Mouse (Mus musculus) forebrain, postnatal 0 days (tissue): Measurements from ENCODE around the gene 9530003J23Rik. TPM values are rescaled to one million over a fixed set of nuclear protein-coding genes. Genes with fewer than 3 reads are reported as not detected.
A peak's percentile ranks its signal among the peaks of the same experiment; 100 is the strongest.
"Not testable (repeated sequence)": the region's sequence is repeated elsewhere in the genome, so short reads cannot be mapped to it uniquely, and the experiment has no call there.

ENCODE experiments used
- ATAC-seq: fragments of 200-750 bp; cut with Nextera tagmentation; 2 replicates; pipeline ENCODE4 v1.8.0; 2017; ENCODE audit warnings: mild to moderate bottlenecking, moderate library complexity
- DNase-seq: peaks from one replicate; pipeline ENCODE4 v3.0.0-alpha.2; 2015
- H3K27ac ChIP-seq: fragments of 300-500 bp; sonication (generic); 2 replicates; pipeline ENCODE4 v1.5.1; 2014; ENCODE audit warnings: low read depth, mild to moderate bottlenecking, antibody characterized with exemption, low read length, moderate library complexity, mixed read lengths
- H3K27me3 ChIP-seq: fragments of 300-500 bp; sonication (generic); 2 replicates; pipeline ENCODE4 v1.6.1; 2014; ENCODE audit warnings: mild to moderate bottlenecking, low read length, mixed read lengths; ENCODE audit not compliant: insufficient read depth
- H3K36me3 ChIP-seq: fragments of 300-500 bp; sonication (generic); 2 replicates; pipeline ENCODE4 v1.6.1; 2014; ENCODE audit warnings: mild to moderate bottlenecking, moderate library complexity; ENCODE audit not compliant: insufficient read depth
- H3K4me1 ChIP-seq: fragments of 300-500 bp; sonication (generic); 2 replicates; pipeline ENCODE4 v1.6.1; 2014; ENCODE audit warnings: antibody characterized with exemption; ENCODE audit not compliant: insufficient read depth
- H3K4me2 ChIP-seq: fragments of 300-500 bp; sonication (generic); 2 replicates; pipeline ENCODE4 v1.6.1; 2014; ENCODE audit warnings: low read depth, mild to moderate bottlenecking, moderate library complexity
- H3K4me3 ChIP-seq: fragments of 300-500 bp; sonication (generic); 2 replicates; pipeline ENCODE4 v1.5.1; 2014; ENCODE audit warnings: low read depth, low read length, mixed read lengths
- H3K9ac ChIP-seq: fragments of 300-500 bp; sonication (generic); 2 replicates; pipeline ENCODE4 v1.6.1; 2014; ENCODE audit warnings: mild to moderate bottlenecking
- H3K9me3 ChIP-seq: fragments of 300-500 bp; sonication (generic); 2 replicates; pipeline ENCODE4 v1.6.1; 2016; ENCODE audit warnings: low read length
- CTCF ChIP-seq: sonication (generic); IDR thresholded peaks from 2 replicates; pipeline ENCODE4 v1.5.1; 2016; ENCODE audit warnings: antibody characterized with exemption, control low read depth, low read depth
- WGBS: fragments of 180-500 bp; shearing (Covaris S2); extraction: QIAGEN DNeasy Blood & Tissue Kit; methylation state at CpG from one replicate; pipeline ENCODE4 v1.1.7; 2014; 5-methylcytosine and 5-hydroxymethylcytosine counted together
- polyA plus RNA-seq: library from polyadenylated mRNA; unstranded; fragments of >200 nt; fragmentation: Nextera tagmentation; extraction: Ambion mirVana; gene quantifications from 2 replicates; pipeline ENCODE4 v1.2.1, GENCODE M21; 2015
- total RNA-seq: library from RNA; depleted of rRNA; stranded (reverse); fragments of >200 nt; gene quantifications from 2 replicates; pipeline ENCODE4 v1.2.3, GENCODE M21; 2014

Gene 9530003J23Rik
- total and polyA plus RNA-seq, 2 experiments from 2014 or later = 0.13 TPM; not detected in 1

DNA sequence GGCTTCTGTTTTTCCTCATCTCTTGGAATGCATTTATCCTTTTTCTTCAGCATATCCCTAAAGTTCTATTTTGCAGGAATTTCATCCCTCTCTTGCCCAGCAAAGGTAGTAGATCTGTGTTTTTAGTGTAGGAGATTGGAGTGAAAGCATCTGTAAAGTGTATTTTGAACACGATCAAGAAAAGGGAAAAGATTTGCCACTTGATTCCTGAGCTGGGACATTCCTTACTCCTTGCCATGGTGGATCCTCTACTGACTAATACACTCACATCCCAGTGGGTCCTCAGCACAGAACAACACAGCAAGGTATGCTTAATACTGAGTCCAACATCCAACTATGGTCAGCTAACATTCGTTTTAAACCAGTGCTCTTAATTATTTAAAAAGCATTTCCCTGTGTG lies 44.0 kb upstream of the 9530003J23Rik start:
- Histone ChIP-seq H3K4me2 (no peak overlapping the region), H3K4me3 (no peak overlapping the region), H3K27ac (no peak overlapping the region), H3K36me3 (no peaks in the 10 kb centered on the region), H3K9ac (no peak overlapping the region), H3K4me1 (no peaks in the 10 kb centered on the region), H3K27me3 (no peaks in the 10 kb centered on the region), H3K9me3 (no peaks in the 10 kb centered on the region)
- 85% methylated on average over 2 of the region's 2 CpGs for WGBS
- DNase-seq = no peak
- ATAC-seq = no peak
- TF ChIP-seq CTCF = no peak

- no peak within 1 kb of the TSS for H3K4me3 ChIP-seq
Measured at GRCm38 (mm10) chr10:117282049-117282448, 43.5 kb upstream of the 9530003J23Rik start, which contains the start of gene Lyz2. TSS of gene Lyz2 (minus strand) at chr10:117282321.

DNA sequence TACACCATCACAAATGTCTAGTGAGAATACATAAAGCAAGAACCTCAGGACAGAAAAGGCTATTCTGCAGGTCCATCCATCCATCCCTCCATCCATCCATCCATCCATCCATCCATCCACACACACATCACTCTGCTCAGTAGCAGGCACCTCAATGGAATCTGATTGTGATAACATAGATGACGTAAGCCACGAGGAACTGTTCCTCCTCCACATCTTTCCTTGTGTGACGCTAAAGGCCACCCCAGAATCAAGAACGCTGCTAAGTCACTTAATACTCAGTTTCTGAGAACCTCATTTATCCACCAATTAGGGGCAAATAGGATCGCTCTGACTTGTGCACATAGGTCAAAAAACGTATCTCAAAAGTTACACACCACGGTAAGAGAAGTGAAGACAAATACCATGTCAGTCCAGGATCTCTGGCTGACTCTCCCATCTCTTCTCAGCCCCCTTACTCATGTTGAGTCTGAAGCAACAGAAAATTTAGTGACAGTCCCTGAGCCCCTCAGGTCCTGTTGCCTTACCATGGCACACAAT lies 42.9 kb upstream of the 9530003J23Rik start:
- Histone ChIP-seq H3K4me2 (no peak overlapping the region), H3K36me3 (no peaks in the 10 kb centered on the region), H3K4me3 (no peak overlapping the region), H3K4me1 (no peaks in the 10 kb centered on the region), H3K9me3 (no peaks in the 10 kb centered on the region), H3K27ac (no peak overlapping the region), H3K9ac (no peak overlapping the region), H3K27me3 (no peaks in the 10 kb centered on the region)
- TF ChIP-seq CTCF = no peak
- ATAC-seq (no peak), DNase-seq (no peak)
- 91% methylated on average over 7 of the region's 7 CpGs for WGBS

More at GRCm38 (mm10) chr10:117282049-117282448, 43.5 kb upstream of the 9530003J23Rik start, which contains the start of gene Lyz2:
- Histone ChIP-seq H3K4me2 (no peak within 1 kb of the TSS), H3K27me3 (no peaks in the 10 kb centered on the region), H3K4me1 (no peaks in the 10 kb centered on the region), H3K9me3 (no peaks in the 10 kb centered on the region), H3K36me3 (no peaks in the 10 kb centered on the region), H3K27ac (no peak within 1 kb of the TSS), H3K9ac (no peak within 1 kb of the TSS)
- no peak for TF ChIP-seq CTCF
- no peak for ATAC-seq
- 71% methylated on average over 4 of the region's 4 CpGs for whole genome bisulfite sequencing
- DNase-seq = no peak

GRCm38 (mm10) chr10:117280000-117280399 lies 41.5 kb upstream of the 9530003J23Rik start:
- TF ChIP-seq CTCF = no peak
- H3K27me3 ChIP-seq = no peaks in the 10 kb centered on the region
- H3K9me3 ChIP-seq = no peaks in the 10 kb centered on the region
- DNase-seq = no peak
- no peak overlapping the region for H3K27ac ChIP-seq
- H3K4me1 ChIP-seq = no peaks in the 10 kb centered on the region
- ATAC-seq = no peak
- WGBS = 60% methylated on average over 1 of the region's 1 CpGs
- H3K9ac ChIP-seq = no peak overlapping the region
- no peaks in the 10 kb centered on the region for H3K36me3 ChIP-seq
- no peak overlapping the region for H3K4me3 ChIP-seq
- H3K4me2 ChIP-seq = no peak overlapping the region

DNA sequence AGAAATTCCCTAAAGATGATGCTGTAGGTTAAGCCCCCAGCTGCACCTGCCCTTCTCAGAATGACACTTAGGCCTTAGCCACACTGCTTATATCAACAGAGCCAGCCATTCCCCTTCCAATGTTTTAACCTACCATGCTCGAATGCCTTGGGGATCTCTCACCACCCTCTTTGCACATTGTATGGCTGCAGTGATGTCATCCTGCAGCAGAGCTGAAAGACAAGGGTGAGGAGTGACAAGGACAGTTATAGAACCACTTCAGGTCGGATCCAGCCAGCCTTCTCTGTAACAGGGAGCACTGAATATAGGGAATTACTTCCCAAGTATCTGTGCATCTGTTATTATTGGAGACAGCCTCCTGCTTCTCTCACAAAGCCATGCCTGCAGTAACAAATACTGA lies 40.0 kb upstream of the 9530003J23Rik start:
- H3K36me3 ChIP-seq, H3K27me3 ChIP-seq, DNase-seq, ATAC-seq, H3K9me3 ChIP-seq, H3K4me2 ChIP-seq, H3K27ac ChIP-seq, H3K4me3 ChIP-seq, H3K4me1 ChIP-seq: not testable (repeated sequence)
- whole genome bisulfite sequencing = 40% methylated on average over 2 of the region's 2 CpGs
- 0 out of 2 replicates have a peak overlapping the region, but pooled peaks have one; percentile 6 for H3K9ac ChIP-seq

DNA sequence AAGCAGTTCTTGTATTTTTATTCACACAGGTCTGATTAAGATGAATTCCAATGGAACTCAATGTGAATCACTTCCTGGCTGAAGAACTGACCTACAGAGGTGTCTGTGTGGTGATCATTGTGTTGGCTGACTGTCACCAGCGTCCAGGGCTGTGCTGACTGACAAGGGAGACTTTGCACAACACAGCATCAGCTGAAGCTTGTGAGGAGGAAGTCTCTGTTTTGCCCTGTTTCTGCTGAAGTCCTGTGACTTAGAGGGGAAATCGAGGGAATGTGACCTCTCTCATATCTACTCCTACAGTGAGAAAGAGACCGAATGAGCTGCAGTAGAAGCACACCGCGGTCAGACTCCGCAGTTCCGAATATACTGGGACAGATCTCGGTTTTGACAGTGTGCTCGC lies 39.3 kb upstream of the 9530003J23Rik start:
- 83% methylated on average over 9 of the region's 9 CpGs for WGBS
- H3K9ac ChIP-seq, H3K27me3 ChIP-seq, H3K9me3 ChIP-seq, H3K36me3 ChIP-seq, H3K4me2 ChIP-seq, H3K4me1 ChIP-seq, H3K4me3 ChIP-seq, H3K27ac ChIP-seq, DNase-seq, ATAC-seq: not testable (repeated sequence)

GRCm38 (mm10) chr10:117275681-117276369 lies 37.3 kb upstream of the 9530003J23Rik start:
- Histone ChIP-seq H3K36me3 (no peaks in the 10 kb centered on the region), H3K4me1 (no peaks in the 10 kb centered on the region), H3K9me3 (no peaks in the 10 kb centered on the region), H3K4me2 (no peak overlapping the region), H3K4me3 (no peak overlapping the region), H3K9ac (no peak overlapping the region), H3K27me3 (no peaks in the 10 kb centered on the region), H3K27ac (no peak overlapping the region)
- TF ChIP-seq CTCF = no peak
- no peak for DNase-seq
- no peak for ATAC-seq
- WGBS = 84% methylated on average over 10 of the region's 10 CpGs

- H3K9ac ChIP-seq, ATAC-seq, H3K4me1 ChIP-seq, DNase-seq, H3K4me2 ChIP-seq, H3K27ac ChIP-seq, H3K36me3 ChIP-seq, H3K9me3 ChIP-seq, H3K4me3 ChIP-seq, H3K27me3 ChIP-seq: not testable (repeated sequence)
- WGBS = 91% methylated on average over 3 of the region's 7 CpGs
Measured at GRCm38 (mm10) chr10:117274645-117275044, 36.1 kb upstream of the 9530003J23Rik start.
